Mouse (Mus musculus) urinary bladder, postnatal 36 days (tissue): ENCODE results near the gene Slc9a8.
"Not testable (repeated sequence)": the region's sequence is repeated elsewhere in the genome, so short reads cannot be mapped to it uniquely, and the experiment has no call there.

Experiments used
- DNase-seq, 2 experiments: peaks; one replicate each; pipeline ENCODE4 v3.0.0; 2022; ENCODE audit warnings: low spot score in 2 of 2, mixed read lengths in 1 of 2

The Slc9a8 gene

GRCm38 (mm10) chr2:167421330-167422149 is at the start of gene Slc9a8:
Gene Slc9a8 (plus strand): TSS chr2:167421712.
- DNase-seq, result peak; percentile 92 to 95

- DNase-seq, result no peak
These were observed 48.2 kb upstream of the Slc9a8 start for GRCm38 (mm10) chr2:167373266-167373665.

- no peak for DNase-seq
These were observed 47.2 kb upstream of the Slc9a8 start for GRCm38 (mm10) chr2:167374191-167374805.

- DNase-seq, result no peak
These were observed 46.4 kb upstream of the Slc9a8 start for GRCm38 (mm10) chr2:167375135-167375534.

GRCm38 (mm10) chr2:167375688-167376087 is 45.8 kb upstream of the Slc9a8 start:
- no peak for DNase-seq

- no peak for DNase-seq
These were observed 45.4 kb upstream of the Slc9a8 start for GRCm38 (mm10) chr2:167376160-167376564.

GRCm38 (mm10) chr2:167377697-167378096 is 43.8 kb upstream of the Slc9a8 start:
- no peak for DNase-seq

GRCm38 (mm10) chr2:167378972-167379371 is 42.5 kb upstream of the Slc9a8 start:
- DNase-seq, result no peak

- no peak for DNase-seq
These were observed 40.8 kb upstream of the Slc9a8 start for GRCm38 (mm10) chr2:167380615-167381285.

GRCm38 (mm10) chr2:167381596-167381995 is 39.9 kb upstream of the Slc9a8 start:
- DNase-seq, result no peak

GRCm38 (mm10) chr2:167382389-167382788 is 39.1 kb upstream of the Slc9a8 start:
- no peak for DNase-seq

- DNase-seq, result peak; percentile 71 to 76
These were observed 37.8 kb upstream of the Slc9a8 start for GRCm38 (mm10) chr2:167383666-167384083.

GRCm38 (mm10) chr2:167386456-167386855 is 35.1 kb upstream of the Slc9a8 start:
- no peak for DNase-seq

GRCm38 (mm10) chr2:167386998-167387397 is 34.5 kb upstream of the Slc9a8 start:
- no peak for DNase-seq

GRCm38 (mm10) chr2:167394426-167394825 is 27.1 kb upstream of the Slc9a8 start:
- DNase-seq, result no peak

GRCm38 (mm10) chr2:167396420-167396819 is 25.1 kb upstream of the Slc9a8 start:
- DNase-seq, result not testable (repeated sequence)

GRCm38 (mm10) chr2:167399012-167399411 is 22.5 kb upstream of the Slc9a8 start:
- no peak for DNase-seq

GRCm38 (mm10) chr2:167399646-167400045 is 21.9 kb upstream of the Slc9a8 start:
- DNase-seq, result no peak

GRCm38 (mm10) chr2:167403085-167403484 is 18.4 kb upstream of the Slc9a8 start:
- DNase-seq, result peak; percentile 37 to 64

- DNase-seq, result no peak
These were observed 16.2 kb upstream of the Slc9a8 start for GRCm38 (mm10) chr2:167405101-167405880.

GRCm38 (mm10) chr2:167407296-167407929 is 14.1 kb upstream of the Slc9a8 start:
- no peak for DNase-seq
